Mouse (Mus musculus) heart, adult 2 months (tissue): ENCODE results near the gene Myo6. TPM values are rescaled to one million over a fixed set of nuclear protein-coding genes. Genes with fewer than 3 reads are reported as not detected.

Source experiments
- DNase-seq, 2 experiments: peaks; one replicate each; pipeline ENCODE4 v3.0.0; 2021
- H3K27ac ChIP-seq: fragments of 200-600 bp; 2 replicates; pipeline ENCODE4 v1.8.1; 2022
- H3K27me3 ChIP-seq: fragments of 200-500 bp; 2 replicates; pipeline ENCODE4 v1.6.1; 2012; ENCODE audit warnings: mild to moderate bottlenecking, low read length, inconsistent platforms, mixed read lengths; ENCODE audit not compliant: control insufficient read depth, insufficient read depth
- H3K36me3 ChIP-seq: fragments of 200-500 bp; 2 replicates; pipeline ENCODE4 v1.6.1; 2012; ENCODE audit warnings: low read length, inconsistent platforms; ENCODE audit not compliant: control insufficient read depth, insufficient read depth
- H3K4me1 ChIP-seq: fragments of 200-500 bp; 2 replicates; pipeline ENCODE4 v1.6.1; 2011; ENCODE audit warnings: low read length; ENCODE audit not compliant: control insufficient read depth, insufficient read depth
- H3K4me3 ChIP-seq: fragments of 200-600 bp; 2 replicates; pipeline ENCODE4 v1.8.1; 2022
- H3K79me2 ChIP-seq: fragments of 200-500 bp; replicated peaks from 2 replicates; pipeline ENCODE4 v1.6.1; 2012; ENCODE audit warnings: mild to moderate bottlenecking, inconsistent platforms, low read length, moderate library complexity, mixed read lengths; ENCODE audit not compliant: control insufficient read depth, insufficient read depth
- H3K9ac ChIP-seq: fragments of 200-500 bp; 2 replicates; pipeline ENCODE4 v1.6.1; 2012; ENCODE audit warnings: low read depth, mild to moderate bottlenecking, control low read depth, inconsistent platforms, low read length, mixed read lengths
- CTCF ChIP-seq: fragments of 200-600 bp; IDR thresholded peaks from 2 replicates; pipeline ENCODE4 v1.8.1; 2022; ENCODE audit warnings: antibody characterized with exemption, mild to moderate bottlenecking, moderate library complexity
- EP300 ChIP-seq: fragments of 200-500 bp; IDR thresholded peaks from 2 replicates; pipeline ENCODE4 v1.6.1; 2011; ENCODE audit warnings: low read depth, low read length, control low read depth; ENCODE audit not compliant: insufficient read depth
- POLR2A ChIP-seq: fragments of 200-500 bp; IDR thresholded peaks from 2 replicates; pipeline ENCODE4 v1.6.1; 2011; ENCODE audit warnings: mild to moderate bottlenecking, low read depth, low read length, control low read depth; ENCODE audit not compliant: insufficient read depth
- WGBS: fragments of 180-500 bp; shearing (Covaris S2); methylation state at CpG from one replicate; pipeline ENCODE4 v1.1.7; 2018; 5-methylcytosine and 5-hydroxymethylcytosine counted together
- intact Hi-C: fragments of 180-260 bp; cut with DNase I; formaldehyde crosslinking; loops from one replicate; pipeline ENCODE4 v1.15.1; 2025
- polyA plus RNA-seq: library from polyadenylated mRNA; depleted of rRNA; stranded (reverse); fragments of >200 nt; gene quantifications from 2 replicates; pipeline ENCODE4 v1.2.3, GENCODE M21; 2012
- total RNA-seq, 2 experiments: library from RNA; stranded (reverse); gene quantifications; 2 replicates each; pipeline ENCODE4 v1.2.3; 2021

Myo6 gene
- total and polyA plus RNA-seq, 3 experiments = 6.4 to 11.4 (median 10.5) TPM

GRCm38 (mm10) chr9:80266507-80266906, 101.7 kb downstream of the Myo6 start:
- no peaks in the 10 kb centered on the region for H3K79me2 ChIP-seq
- WGBS = 65% methylated on average over 7 of the region's 7 CpGs
- intact Hi-C loops = no loop called here
- H3K36me3 ChIP-seq = peaks cover 8% of the 10 kb centered on the region
- no peak overlapping the region for H3K9ac ChIP-seq
- TF ChIP-seq CTCF = no peak
- no peak for TF ChIP-seq POLR2A
- TF ChIP-seq EP300 = no peak
- H3K4me1 ChIP-seq = peaks cover 4% of the 10 kb centered on the region; the same call in 1 of the 2 replicates
- DNase-seq = peak in 1 of 2 experiments; percentile 12
- no peak overlapping the region for H3K4me3 ChIP-seq
- no peak overlapping the region for H3K27ac ChIP-seq
- no peaks in the 10 kb centered on the region for H3K27me3 ChIP-seq

GRCm38 (mm10) chr9:80269596-80269995, 104.8 kb downstream of the Myo6 start:
- Histone ChIP-seq H3K9ac (no peak overlapping the region), H3K79me2 (no peaks in the 10 kb centered on the region), H3K27me3 (no peaks in the 10 kb centered on the region), H3K36me3 (peaks cover 5% of the 10 kb centered on the region), H3K27ac (no peak overlapping the region), H3K4me1 (no peaks in the 10 kb centered on the region; the same call in 1 of the 2 replicates), H3K4me3 (no peak overlapping the region)
- no peak for DNase-seq
- WGBS = 73% methylated on average over 8 of the region's 8 CpGs
- intact Hi-C loops = no loop called here
- TF ChIP-seq POLR2A (no peak), EP300 (no peak), CTCF (no peak)

- H3K4me3 ChIP-seq = no peak overlapping the region
- no peak for TF ChIP-seq EP300
- no peak for TF ChIP-seq POLR2A
- TF ChIP-seq CTCF = no peak
- intact Hi-C loops = no loop called here
- WGBS = 87% methylated on average over 1 of the region's 1 CpGs
- no peaks in the 10 kb centered on the region; the same call in none of the 2 replicates for H3K36me3 ChIP-seq
- no peaks in the 10 kb centered on the region for H3K27me3 ChIP-seq
- no peaks in the 10 kb centered on the region for H3K79me2 ChIP-seq
- no peak overlapping the region for H3K9ac ChIP-seq
- H3K27ac ChIP-seq = no peak overlapping the region
- no peak for DNase-seq
- H3K4me1 ChIP-seq = no peaks in the 10 kb centered on the region
Observed at GRCm38 (mm10) chr9:80272951-80273350, 108.1 kb downstream of the Myo6 start.

- Histone ChIP-seq H3K4me1 (no peaks in the 10 kb centered on the region), H3K79me2 (no peaks in the 10 kb centered on the region), H3K27me3 (no peaks in the 10 kb centered on the region), H3K9ac (no peak overlapping the region), H3K4me3 (no peak overlapping the region), H3K27ac (no peak overlapping the region), H3K36me3 (no peaks in the 10 kb centered on the region; the same call in none of the 2 replicates)
- no peak for DNase-seq
- TF ChIP-seq POLR2A (no peak), CTCF (no peak), EP300 (no peak)
- WGBS = 81% methylated on average over 8 of the region's 8 CpGs
- intact Hi-C loops = no loop called here
Observed at GRCm38 (mm10) chr9:80275053-80275771, 110.4 kb downstream of the Myo6 start.

- no peaks in the 10 kb centered on the region for H3K4me1 ChIP-seq
- H3K36me3 ChIP-seq = no peaks in the 10 kb centered on the region; the same call in none of the 2 replicates
- H3K4me3 ChIP-seq = no peak overlapping the region
- no peak overlapping the region for H3K27ac ChIP-seq
- WGBS = 82% methylated on average over 1 of the region's 1 CpGs
- H3K9ac ChIP-seq = no peak overlapping the region
- H3K79me2 ChIP-seq = no peaks in the 10 kb centered on the region
- TF ChIP-seq POLR2A (no peak), CTCF (no peak), EP300 (no peak)
- intact Hi-C loops = no loop called here
- H3K27me3 ChIP-seq = no peaks in the 10 kb centered on the region
- no peak for DNase-seq
Observed at GRCm38 (mm10) chr9:80275772-80276134, 110.9 kb downstream of the Myo6 start.

- Histone ChIP-seq H3K79me2 (no peaks in the 10 kb centered on the region), H3K36me3 (no peaks in the 10 kb centered on the region; the same call in none of the 2 replicates), H3K9ac (no peak overlapping the region), H3K4me3 (no peak overlapping the region), H3K27me3 (no peaks in the 10 kb centered on the region), H3K27ac (no peak overlapping the region), H3K4me1 (no peaks in the 10 kb centered on the region)
- WGBS = 58% methylated on average over 2 of the region's 2 CpGs
- intact Hi-C loops = no loop called here
- no peak for DNase-seq
- TF ChIP-seq POLR2A = no peak
Observed at GRCm38 (mm10) chr9:80277157-80277556, 112.3 kb downstream of the Myo6 start.
